Mouse (Mus musculus) testis, adult 2 months (tissue): Measurements from ENCODE around the gene Skp2.

Experiments used
- CTCF ChIP-seq: fragments of 200-500 bp; IDR thresholded peaks from 2 replicates; pipeline ENCODE4 v1.5.1; 2012; ENCODE audit warnings: low read depth, mild to moderate bottlenecking, inconsistent platforms, low read length, moderate library complexity; ENCODE audit not compliant: control insufficient read depth, insufficient read depth, insufficient replicate concordance
- POLR2A ChIP-seq: fragments of 200-500 bp; IDR thresholded peaks from 2 replicates; pipeline ENCODE4 v1.6.1; 2012; ENCODE audit warnings: low read depth, mild to moderate bottlenecking, inconsistent platforms, low read length, moderate library complexity; ENCODE audit not compliant: control insufficient read depth

DNA sequence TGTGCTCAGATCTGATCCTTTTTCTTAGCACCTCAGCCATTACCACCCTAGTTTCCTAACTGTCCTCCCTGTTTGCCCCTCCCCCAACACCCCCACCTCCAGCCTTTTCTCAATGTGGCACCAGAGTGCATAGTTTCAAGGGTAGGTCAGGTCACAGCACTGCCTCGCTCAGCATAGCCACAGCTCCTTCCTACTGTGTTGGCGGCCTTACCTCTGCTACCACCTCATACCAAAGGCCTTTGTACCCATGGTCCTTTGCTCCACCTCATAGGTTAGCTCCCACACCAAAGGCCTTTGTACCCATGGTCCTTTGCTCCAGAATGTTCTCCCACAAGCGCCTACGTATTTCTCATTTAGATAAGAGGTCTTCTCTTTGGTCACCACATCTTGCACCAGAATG lies 36.4 kb downstream of the Skp2 start:
- TF ChIP-seq CTCF (no peak), POLR2A (no peak)
